Mouse (Mus musculus) macrophage (primary cell): ENCODE data around the gene Trim7. TPM values are rescaled to one million over a fixed set of nuclear protein-coding genes. Genes with fewer than 3 reads are reported as not detected.
"Not testable (repeated sequence)": the region's sequence is repeated elsewhere in the genome, so short reads cannot be mapped to it uniquely, and the experiment has no call there.

ENCODE experiments used
- H3K27ac ChIP-seq: fragments of 350-480 bp; formaldehyde crosslinking; 2 replicates; pipeline ENCODE4 v1.9.0; 2021
- H3K36me3 ChIP-seq: fragments of 350-480 bp; formaldehyde crosslinking; 2 replicates; pipeline ENCODE4 v1.9.0; 2021; ENCODE audit errors: inconsistent target
- H3K4me3 ChIP-seq: fragments of 350-480 bp; formaldehyde crosslinking; 2 replicates; pipeline ENCODE4 v1.9.0; 2021; ENCODE audit errors: inconsistent target
- H3K79me2 ChIP-seq: fragments of 350-480 bp; formaldehyde crosslinking; 2 replicates; pipeline ENCODE4 v1.9.0; 2021; ENCODE audit errors: inconsistent target
- WGBS: methylation state at CpG from one replicate; pipeline ENCODE4 v1.1.7; 2026; ENCODE audit warnings: inconsistent platforms; ENCODE audit not compliant: missing documents; 5-methylcytosine and 5-hydroxymethylcytosine counted together
- polyA plus RNA-seq: library from polyadenylated mRNA; stranded (reverse); fragments of 250-400 nt; gene quantifications from 3 replicates; pipeline ENCODE4 v1.2.4, GENCODE M21; 2018; ENCODE audit warnings: inconsistent platforms

Gene Trim7
- polyA plus RNA-seq, 1 experiment from 2014 or later: 1.1 TPM

GRCm38 (mm10) chr11:48844309-48844708 lies 18.4 kb downstream of the Trim7 start:
- Histone ChIP-seq H3K79me2 (no peaks in the 10 kb centered on the region), H3K36me3 (no peaks in the 10 kb centered on the region), H3K27ac (no peak overlapping the region), H3K4me3 (no peak overlapping the region)
- 91% methylated on average over 5 of the region's 6 CpGs for WGBS

- no peak overlapping the region for H3K27ac ChIP-seq
These were observed 19.4 kb downstream of the Trim7 start for GRCm38 (mm10) chr11:48845244-48845815.

DNA sequence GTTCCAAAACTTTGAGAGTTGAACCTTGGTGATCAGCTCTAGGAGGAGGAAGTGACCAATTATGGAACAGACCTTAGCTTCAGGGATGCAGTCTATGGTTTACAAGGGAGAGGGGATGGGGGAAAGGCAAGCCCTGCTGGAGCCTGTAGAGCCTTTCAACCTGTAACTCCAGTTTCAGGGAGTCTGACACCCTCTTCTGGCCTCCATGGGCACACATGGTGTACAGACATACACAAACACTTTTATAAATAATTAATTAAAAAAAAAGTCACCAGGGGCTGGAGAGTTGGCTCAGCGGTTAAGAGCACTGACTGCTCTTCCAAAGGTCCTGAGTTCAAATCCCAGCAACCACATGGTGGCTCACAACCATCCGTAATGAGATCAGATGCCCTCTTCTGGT lies 20.4 kb downstream of the Trim7 start:
- not testable (repeated sequence) for H3K36me3 ChIP-seq, H3K4me3 ChIP-seq, H3K27ac ChIP-seq, H3K79me2 ChIP-seq
- no CpG with 5 or more reads among the region's 2 CpGs for WGBS

More at GRCm38 (mm10) chr11:48845244-48845815, 19.4 kb downstream of the Trim7 start:
- WGBS: 82% methylated on average over 13 of the region's 13 CpGs
- H3K36me3 ChIP-seq: no peaks in the 10 kb centered on the region
- no peaks in the 10 kb centered on the region for H3K79me2 ChIP-seq
- no peak overlapping the region for H3K4me3 ChIP-seq

DNA sequence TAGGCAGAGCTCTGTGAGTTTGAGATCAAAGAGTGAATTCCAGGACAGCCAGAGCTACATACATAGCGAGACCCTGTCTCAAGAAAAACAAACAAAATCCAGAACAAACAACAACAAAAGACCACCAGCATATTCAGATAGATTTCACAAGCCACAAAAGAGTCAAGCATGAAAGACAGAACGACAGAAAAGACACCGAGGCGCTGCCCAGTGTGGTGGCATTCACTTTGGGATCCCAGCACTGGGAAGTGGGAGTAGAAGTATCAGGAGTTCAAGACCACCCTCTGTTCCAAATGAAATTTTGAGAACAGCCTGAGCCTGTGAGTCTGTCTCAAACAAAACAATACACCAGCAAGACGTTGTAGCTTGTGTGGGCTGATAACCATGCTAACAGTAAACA lies 20.9 kb downstream of the Trim7 start:
- Histone ChIP-seq H3K36me3 (no peaks in the 10 kb centered on the region), H3K79me2 (no peaks in the 10 kb centered on the region), H3K4me3 (no peak overlapping the region), H3K27ac (no peak overlapping the region)
- WGBS: 91% methylated on average over 5 of the region's 5 CpGs

DNA sequence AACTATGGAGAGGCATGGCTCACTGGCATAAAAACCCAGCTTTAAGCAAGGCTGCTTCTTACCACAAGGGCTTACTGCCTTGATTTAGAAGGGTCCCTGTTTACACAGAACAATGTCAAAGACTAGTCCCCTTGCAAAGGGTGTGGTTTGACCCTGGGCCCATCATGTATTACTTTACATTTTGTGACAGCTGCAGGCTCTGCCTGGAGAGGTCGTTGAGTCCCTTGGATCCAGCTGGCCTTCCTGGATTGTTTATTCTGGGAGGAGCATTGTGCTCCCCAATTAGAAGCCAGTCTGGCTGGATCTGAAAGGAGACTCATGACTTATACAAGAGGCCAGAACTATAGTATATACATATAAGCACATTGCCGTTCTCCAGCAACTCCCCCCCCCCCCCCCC lies 24.3 kb downstream of the Trim7 start:
- H3K4me3 ChIP-seq: no peak overlapping the region
- 78% methylated on average over 2 of the region's 2 CpGs for WGBS
- no peaks in the 10 kb centered on the region for H3K79me2 ChIP-seq
- H3K27ac ChIP-seq: no peak overlapping the region
- no peaks in the 10 kb centered on the region for H3K36me3 ChIP-seq

DNA sequence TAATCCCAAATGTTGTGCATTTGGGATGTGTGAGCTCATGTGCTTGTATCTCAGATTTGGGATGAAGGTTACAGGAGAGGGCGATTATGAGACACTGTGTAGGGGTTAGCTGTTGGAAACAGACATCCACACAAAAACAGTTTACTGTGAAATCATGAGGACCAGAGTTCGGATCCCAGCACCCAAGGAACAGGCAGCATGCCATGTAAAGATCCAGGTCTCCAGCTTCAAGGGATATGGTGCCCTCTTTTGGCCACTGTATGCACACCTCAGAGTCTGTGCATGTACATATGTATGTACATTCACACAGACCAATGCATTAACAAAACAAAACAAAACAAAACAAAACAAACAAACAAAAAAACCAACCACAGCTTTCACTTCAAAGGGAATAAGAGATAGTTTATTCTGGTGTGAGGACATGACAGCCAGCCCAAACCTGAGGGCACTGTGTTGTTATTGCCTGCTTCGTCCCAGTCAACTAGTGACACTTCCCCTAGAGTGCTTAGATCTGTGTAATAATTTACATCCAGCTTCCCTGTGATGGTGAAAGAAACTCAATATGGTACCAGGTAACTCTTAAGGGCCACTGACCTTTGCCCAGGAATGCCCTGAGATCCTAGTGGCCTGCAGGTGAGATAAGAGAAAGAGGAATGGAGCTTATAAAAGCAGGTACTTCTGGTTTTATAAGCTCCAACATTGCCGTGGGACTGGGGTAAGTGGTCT lies 25.5 kb downstream of the Trim7 start:
- no peaks in the 10 kb centered on the region for H3K36me3 ChIP-seq
- H3K4me3 ChIP-seq: no peak overlapping the region
- WGBS: 95% methylated on average over 4 of the region's 4 CpGs
- H3K27ac ChIP-seq: no peak overlapping the region
- no peaks in the 10 kb centered on the region for H3K79me2 ChIP-seq

DNA sequence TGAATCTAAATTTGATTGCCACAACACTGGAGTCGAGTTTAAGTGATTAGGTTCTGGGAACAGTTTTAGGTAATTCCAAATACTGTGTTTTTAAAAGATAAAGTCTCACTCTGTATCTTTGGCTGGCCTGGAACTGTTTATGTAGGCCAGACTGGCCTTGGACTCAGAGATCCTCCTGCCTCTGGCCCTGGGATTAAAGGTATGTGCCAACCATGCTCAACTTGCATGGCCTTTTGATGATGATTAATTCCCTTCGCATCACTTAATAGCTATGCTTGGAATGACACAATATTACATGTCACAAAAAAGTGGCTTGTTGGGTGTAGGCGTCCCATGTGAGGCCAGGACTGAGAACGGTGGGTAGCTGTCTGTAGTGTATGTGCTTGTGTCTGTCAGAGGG lies 26.2 kb downstream of the Trim7 start:
- H3K79me2 ChIP-seq: no peaks in the 10 kb centered on the region
- WGBS: 87% methylated on average over 4 of the region's 4 CpGs
- H3K36me3 ChIP-seq: no peaks in the 10 kb centered on the region
- no peak overlapping the region for H3K4me3 ChIP-seq
- no peak overlapping the region for H3K27ac ChIP-seq

GRCm38 (mm10) chr11:48852624-48853473 lies 26.9 kb downstream of the Trim7 start:
- Histone ChIP-seq H3K36me3 (no peaks in the 10 kb centered on the region), H3K4me3 (peak overlapping the region; percentile 59), H3K27ac (no peak overlapping the region), H3K79me2 (no peaks in the 10 kb centered on the region)
- WGBS: 15% methylated on average over 23 of the region's 23 CpGs

- Histone ChIP-seq H3K27ac (peak overlapping the region; percentile 41), H3K36me3 (no peaks in the 10 kb centered on the region), H3K4me3 (peak overlapping the region; percentile 59), H3K79me2 (no peaks in the 10 kb centered on the region)
- 2% methylated on average over 31 of the region's 31 CpGs for WGBS
These were observed 27.7 kb downstream of the Trim7 start for GRCm38 (mm10) chr11:48853474-48854180.

GRCm38 (mm10) chr11:48859014-48859413 lies 33.1 kb downstream of the Trim7 start:
- H3K27ac ChIP-seq: no peak overlapping the region
- no peak overlapping the region for H3K4me3 ChIP-seq
- 0% methylated on average over 6 of the region's 6 CpGs for WGBS
- no peaks in the 10 kb centered on the region for H3K79me2 ChIP-seq
- H3K36me3 ChIP-seq: no peaks in the 10 kb centered on the region

GRCm38 (mm10) chr11:48862784-48863319 lies 36.9 kb downstream of the Trim7 start:
- WGBS: 92% methylated on average over 1 of the region's 1 CpGs
- no peak overlapping the region for H3K4me3 ChIP-seq

GRCm38 (mm10) chr11:48863808-48864207 lies 37.9 kb downstream of the Trim7 start:
- Histone ChIP-seq H3K27ac (no peak overlapping the region), H3K4me3 (no peak overlapping the region), H3K36me3 (peaks cover 41% of the 10 kb centered on the region), H3K79me2 (peaks cover 34% of the 10 kb centered on the region)
- WGBS: 66% methylated on average over 3 of the region's 3 CpGs

More at GRCm38 (mm10) chr11:48862784-48863319, 36.9 kb downstream of the Trim7 start:
- Histone ChIP-seq H3K79me2 (peaks cover 25% of the 10 kb centered on the region), H3K27ac (no peak overlapping the region), H3K36me3 (peaks cover 35% of the 10 kb centered on the region)

DNA sequence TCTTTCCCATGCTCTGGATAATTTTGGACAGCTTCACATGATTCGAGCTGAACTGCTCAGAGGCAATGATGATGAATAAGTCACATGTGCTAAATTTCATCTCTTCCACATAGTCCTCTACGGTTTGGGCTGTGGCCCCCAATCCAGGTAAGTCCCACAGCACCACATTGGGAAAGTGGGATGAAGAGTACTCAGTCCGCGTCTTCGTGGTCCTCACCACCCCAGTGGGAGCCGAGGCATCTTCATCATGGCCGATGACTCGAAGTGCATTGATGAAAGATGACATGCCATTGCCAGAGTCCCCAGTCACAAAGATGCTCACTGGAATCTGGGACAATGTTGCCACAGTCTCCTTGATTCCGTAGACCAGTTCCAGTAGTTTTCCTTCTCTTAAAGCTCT lies 40.5 kb downstream of the Trim7 start:
- Histone ChIP-seq H3K4me3 (no peak overlapping the region), H3K36me3 (peaks cover 41% of the 10 kb centered on the region), H3K27ac (no peak overlapping the region), H3K79me2 (peaks cover 59% of the 10 kb centered on the region)
- WGBS: 94% methylated on average over 9 of the region's 9 CpGs

DNA sequence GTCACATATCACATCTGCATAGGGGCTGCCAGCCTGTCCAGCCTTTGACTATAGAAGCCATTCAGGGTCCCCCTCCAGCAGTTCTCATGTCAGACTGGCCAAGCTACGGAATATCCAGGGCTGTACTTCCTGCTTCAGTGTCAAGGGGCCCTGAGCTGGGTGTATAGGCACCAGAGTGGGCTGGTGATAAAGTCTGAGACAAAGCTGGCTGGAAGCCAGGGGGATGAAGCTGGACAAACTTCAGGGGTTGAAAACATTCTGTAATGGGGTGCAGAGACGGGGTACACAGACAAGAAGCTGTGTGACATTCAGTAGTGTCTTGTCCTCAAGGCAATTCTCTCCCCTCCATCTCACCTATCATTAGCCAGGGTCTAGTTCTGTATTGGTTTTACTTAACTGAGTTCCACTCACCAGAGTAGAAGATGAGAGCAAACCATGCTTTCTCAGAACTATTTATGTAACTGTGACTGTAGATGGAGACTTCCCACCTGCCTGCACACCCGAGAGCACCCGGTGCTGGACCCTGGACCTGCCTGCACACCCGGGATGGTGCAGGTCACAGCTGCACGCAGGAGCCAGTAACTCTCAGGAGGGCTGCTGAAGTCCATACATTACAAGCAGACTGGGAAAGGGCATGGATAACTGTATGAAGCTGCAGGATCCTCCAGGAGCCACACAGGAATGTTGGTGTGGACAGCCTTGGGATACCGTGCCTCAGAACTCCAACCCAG lies 43.6 kb downstream of the Trim7 start:
- 6% methylated on average over 7 of the region's 7 CpGs for WGBS
- Histone ChIP-seq H3K36me3 (peaks cover 39% of the 10 kb centered on the region), H3K79me2 (peaks cover 71% of the 10 kb centered on the region), H3K4me3 (peak overlapping the region; percentile 60), H3K27ac (peak overlapping the region; percentile 97)
